Mouse (Mus musculus) lung, postnatal 36 days (tissue): ENCODE results near the gene Mpzl1.
"Not testable (repeated sequence)": the region's sequence is repeated elsewhere in the genome, so short reads cannot be mapped to it uniquely, and the experiment has no call there.

Experiments used
- DNase-seq: peaks from one replicate; pipeline ENCODE4 v3.0.0; 2022; ENCODE audit warnings: mixed read lengths

The Mpzl1 gene

GRCm38 (mm10) chr1:165634151-165634884 is at the start of gene Mpzl1:
Mpzl1 (minus strand) TSS chr1:165634538.
- peak; percentile 99 for DNase-seq

GRCm38 (mm10) chr1:165682056-165682853 is 47.9 kb upstream of the Mpzl1 start:
- DNase-seq: peak; percentile 60

- peak; percentile 50 for DNase-seq
Observed at GRCm38 (mm10) chr1:165681045-165681794, 46.9 kb upstream of the Mpzl1 start.

DNA sequence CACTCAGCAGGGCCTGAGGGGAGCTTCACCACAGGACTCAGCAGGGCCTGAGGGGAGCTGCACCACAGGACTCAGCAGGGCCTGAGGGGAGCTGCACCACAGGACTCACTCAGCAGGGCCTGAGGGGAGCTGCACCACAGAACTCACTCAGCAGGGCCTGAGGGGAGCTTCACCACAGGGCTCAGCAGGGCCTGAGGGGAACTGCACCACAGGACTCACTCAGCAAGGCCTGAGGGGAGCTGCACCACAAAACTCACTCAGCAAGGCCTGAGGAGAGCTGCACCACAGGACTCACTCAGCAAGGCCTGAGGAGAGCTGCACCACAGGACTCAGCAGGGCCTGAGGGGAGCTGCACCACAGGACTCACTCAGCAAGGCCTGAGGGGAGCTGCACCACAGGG is 45.7 kb upstream of the Mpzl1 start:
- not testable (repeated sequence) for DNase-seq

DNA sequence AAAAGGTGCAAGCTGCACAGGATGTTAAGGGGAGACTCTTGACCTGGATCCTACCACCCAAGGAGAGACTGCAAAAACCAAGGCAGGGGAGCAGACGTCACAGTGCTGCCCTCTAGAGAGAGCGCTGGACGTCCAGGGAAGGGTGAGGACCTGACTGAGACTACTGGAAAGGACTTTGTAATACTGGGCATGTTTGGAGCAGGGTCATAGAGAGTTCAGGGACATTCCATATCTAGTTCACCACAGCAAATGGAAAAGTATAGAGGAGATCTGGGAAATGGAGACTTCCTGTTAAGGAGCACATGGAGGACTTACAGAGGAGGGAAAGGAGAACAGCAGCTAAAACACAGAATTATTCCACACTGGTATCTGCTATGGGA is 45.3 kb upstream of the Mpzl1 start:
- DNase-seq: peak; percentile 47

DNA sequence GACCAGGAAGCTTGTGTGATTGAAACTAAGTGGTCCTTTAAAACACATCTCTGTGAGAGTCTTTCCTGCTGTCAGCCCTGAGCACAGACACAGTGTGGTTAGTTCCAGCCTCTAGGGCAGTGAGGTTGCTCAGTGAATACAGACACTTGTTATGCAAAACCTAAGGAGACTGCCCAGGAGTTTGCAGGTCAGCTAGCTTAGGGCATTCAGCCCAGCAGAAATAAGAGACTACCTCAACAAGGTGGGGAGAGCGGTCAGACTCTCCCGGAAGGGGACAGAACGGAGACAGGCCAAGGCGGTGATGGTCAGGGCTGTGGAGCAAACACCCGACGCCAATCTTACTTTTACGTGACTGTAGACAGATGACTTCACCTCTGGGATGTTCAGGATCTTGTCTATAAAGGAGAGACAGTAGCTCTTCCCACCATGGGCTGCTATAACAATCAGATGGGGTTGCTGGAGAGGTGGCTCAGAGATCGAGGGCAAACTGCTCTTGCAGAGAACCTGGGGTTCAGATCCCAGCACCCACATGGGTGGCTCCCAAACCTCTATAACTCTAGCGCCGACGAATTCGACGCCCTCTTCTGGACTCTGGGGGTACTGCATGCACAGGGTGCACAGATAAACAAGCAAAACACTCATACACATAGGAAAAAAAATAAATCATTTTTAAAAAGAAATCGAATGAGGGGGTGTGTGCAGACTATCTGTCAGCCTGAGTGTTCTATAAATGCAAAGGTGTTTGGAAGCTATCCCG is 44.7 kb upstream of the Mpzl1 start:
- no peak for DNase-seq

- no peak for DNase-seq
Observed at GRCm38 (mm10) chr1:165677558-165677957, 43.2 kb upstream of the Mpzl1 start.

GRCm38 (mm10) chr1:165676993-165677392 is 42.7 kb upstream of the Mpzl1 start:
- DNase-seq: no peak

- peak; percentile 27 for DNase-seq
Observed at GRCm38 (mm10) chr1:165675167-165675566, 40.8 kb upstream of the Mpzl1 start.

DNA sequence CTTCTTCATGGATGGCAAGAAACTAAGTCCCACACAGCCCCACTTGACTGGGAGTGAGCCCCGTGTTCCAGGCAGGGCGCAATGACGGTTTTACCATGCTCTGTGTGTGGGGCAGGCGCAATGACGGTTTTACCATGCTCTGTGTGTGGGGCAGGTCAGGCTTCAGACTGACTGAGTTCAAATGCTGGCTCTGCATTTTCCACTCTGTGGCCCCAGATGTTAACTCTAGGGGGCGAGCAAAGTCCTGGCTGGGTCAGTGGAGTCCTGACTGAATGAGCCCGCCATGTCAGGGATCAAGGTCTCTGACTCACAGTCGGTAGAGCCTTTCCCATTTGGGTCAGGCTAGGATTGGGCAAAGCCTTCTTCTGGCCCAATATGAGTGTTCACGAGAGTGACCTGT is 38.0 kb upstream of the Mpzl1 start:
- no peak for DNase-seq

DNA sequence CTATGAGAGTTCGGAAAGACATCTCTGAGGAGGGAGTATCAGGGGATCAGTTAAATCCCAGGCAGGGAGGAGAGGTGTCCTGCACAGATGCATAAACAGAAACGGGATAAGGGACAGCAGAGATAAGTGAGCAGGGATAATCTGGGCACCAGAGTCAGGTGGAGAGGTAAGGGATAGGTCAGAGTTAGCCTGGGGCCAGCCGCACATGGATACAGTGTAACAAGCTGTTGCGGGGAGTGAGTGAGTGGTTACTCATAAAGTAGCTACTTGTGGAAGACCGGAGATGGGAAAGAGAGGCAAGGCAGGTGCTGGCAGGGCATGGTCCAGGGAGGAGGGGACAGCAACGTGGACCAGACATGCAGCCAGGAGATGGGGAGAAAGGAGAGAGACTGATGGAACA is 35.7 kb upstream of the Mpzl1 start:
- no peak for DNase-seq

DNA sequence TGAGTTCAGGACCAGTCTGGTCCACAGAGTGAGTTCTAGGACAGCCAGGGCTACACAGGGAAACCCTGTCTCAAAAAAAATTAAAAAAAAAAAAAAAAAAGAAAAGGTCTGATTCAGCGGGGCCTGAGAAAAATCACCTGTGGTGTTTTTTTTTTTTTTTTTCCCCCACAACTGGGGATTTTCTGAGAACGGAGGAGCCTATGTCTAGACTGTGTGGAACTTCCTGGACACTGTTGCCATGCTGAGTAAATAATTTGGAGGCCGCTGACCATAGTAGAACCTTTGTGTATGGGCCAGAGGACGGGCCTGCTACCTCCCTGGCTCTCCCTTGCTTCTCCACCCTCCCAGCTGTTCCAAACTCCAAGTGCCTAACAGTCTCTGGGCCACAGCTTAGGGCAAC is 34.6 kb upstream of the Mpzl1 start:
- no peak for DNase-seq

DNA sequence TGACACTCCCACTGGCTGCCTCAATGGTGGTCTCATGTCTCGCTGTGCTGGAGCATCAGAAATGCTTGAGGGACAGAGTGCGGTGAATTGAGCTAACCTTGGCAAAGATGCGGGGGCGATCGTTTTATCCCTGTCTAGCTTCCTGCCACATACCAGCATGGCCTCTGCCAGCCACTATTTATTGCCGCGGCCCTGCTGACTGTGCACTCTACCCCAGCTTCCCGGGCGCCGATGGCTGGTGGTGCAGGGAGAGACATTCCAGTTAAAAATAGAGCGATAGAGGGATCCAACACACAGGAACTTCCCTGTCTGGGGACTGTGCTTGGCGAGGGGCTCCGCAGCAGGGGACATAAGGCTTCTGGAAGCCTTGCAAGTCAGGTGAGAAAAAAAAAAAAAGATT is 33.0 kb upstream of the Mpzl1 start:
- DNase-seq: no peak

DNA sequence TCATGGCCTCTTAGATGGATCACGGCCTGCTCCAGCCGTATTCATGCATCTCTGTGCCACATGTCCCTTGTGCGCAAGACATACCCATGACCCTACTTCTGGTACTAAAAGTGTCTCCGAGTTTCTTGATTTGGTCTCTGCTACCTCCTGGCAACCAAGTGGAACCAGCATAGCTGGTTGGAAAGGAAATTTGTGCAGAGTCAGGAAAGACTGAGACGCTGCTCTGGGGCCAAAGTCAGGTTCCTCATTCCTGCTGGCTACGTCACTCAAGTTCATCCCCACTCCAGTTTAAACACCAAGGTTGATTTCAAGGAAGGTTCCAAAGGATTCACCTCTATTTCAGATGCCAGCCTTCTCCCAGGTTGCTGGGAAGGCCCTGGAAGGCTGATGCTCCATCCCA is 32.6 kb upstream of the Mpzl1 start:
- no peak for DNase-seq

DNA sequence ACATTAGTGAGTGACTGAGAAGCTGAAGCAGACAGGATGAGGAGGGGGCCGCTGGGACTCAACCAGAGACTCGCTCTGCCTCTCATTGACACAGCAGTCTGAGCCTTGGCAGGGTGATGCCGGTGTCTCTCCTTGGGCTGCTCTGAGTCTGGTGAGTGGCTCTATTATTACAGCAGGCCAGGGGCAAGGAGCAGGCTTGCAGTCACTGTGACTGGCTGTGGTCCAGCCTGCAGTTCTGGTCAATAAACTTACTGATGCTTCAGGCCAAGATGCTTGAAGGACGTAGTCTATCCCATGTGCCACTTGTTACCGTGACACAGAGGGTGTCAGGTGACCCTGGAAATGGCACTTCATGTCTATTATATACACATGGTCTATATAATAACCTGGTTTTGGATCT is 31.4 kb upstream of the Mpzl1 start:
- no peak for DNase-seq

GRCm38 (mm10) chr1:165663277-165663676 is 28.9 kb upstream of the Mpzl1 start:
- no peak for DNase-seq

GRCm38 (mm10) chr1:165662426-165663192 is 28.3 kb upstream of the Mpzl1 start:
- no peak for DNase-seq

GRCm38 (mm10) chr1:165661725-165662124 is 27.4 kb upstream of the Mpzl1 start:
- DNase-seq: no peak

DNA sequence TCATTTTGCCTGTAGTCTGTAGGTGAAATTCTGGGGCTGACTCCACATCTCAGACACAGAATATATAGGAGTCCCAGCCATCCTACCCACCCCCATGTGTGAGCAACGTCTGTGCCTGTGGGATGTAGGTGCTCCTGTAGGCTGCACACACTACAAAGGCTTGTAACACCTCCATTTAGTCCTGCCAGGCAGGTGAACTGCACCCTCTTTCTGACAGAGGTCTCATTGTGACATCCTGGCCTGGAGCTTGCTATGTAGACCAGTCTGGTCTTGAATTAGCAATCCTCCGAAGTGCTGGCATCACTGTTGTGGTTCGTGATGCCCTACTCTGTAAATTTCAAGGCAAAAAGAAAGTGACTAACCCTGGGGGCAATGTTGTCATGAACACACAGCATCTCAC is 26.9 kb upstream of the Mpzl1 start:
- no peak for DNase-seq

DNA sequence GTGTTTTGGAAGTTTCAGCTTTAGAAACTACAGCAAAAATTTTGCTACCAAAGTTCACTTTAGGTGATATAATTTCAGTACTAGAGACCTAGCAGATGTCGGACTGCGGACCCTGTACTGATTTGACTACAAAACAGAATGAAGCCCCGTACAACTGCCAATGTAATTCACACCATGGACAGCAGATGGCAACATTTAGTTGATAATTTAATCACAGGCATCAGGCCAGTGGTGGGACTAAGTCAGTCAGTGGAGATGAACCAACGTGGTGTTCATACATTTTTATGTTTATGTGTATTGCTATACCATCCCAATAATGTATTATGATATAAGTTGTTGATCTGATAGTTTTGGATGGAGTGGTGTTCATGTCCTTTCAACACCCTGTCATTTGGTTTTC is 26.4 kb upstream of the Mpzl1 start:
- peak; percentile 84 for DNase-seq

- peak; percentile 92 for DNase-seq
Observed at GRCm38 (mm10) chr1:165658602-165659001, 24.3 kb upstream of the Mpzl1 start.

DNA sequence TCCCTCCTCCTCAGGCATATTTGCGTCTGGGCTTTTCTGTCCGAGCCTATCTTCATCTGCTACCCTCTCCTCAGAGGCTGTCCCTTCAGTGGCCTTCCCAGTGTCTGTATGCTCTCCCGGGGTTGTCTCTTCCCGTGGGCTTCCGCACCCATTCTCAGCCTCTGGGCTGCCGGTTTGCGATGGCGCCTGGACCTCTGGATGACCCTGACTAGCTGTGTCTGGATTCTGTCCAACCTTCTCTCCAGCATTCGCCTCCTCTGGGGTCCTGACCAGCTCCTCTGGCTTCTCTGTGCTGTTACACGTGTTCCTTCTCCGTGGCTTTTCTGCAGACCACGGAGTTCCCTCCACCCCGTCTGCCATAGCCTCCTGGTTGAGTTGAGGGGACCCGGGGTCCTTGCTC is 21.1 kb upstream of the Mpzl1 start:
- no peak for DNase-seq
